Mouse (Mus musculus) liver, embryonic 13.5 days (tissue): ENCODE measurements around the gene Pcgf3. TPM values are rescaled to one million over a fixed set of nuclear protein-coding genes. Genes with fewer than 3 reads are reported as not detected.

Source experiments
- ATAC-seq: fragments of 200-750 bp; cut with Nextera tagmentation; 2 replicates; pipeline ENCODE4 v1.8.0; 2017; ENCODE audit warnings: low read depth, mild to moderate bottlenecking, moderate number of reproducible peaks, moderate library complexity
- DNase-seq: peaks from one replicate; pipeline ENCODE4 v3.0.0; 2022
- H3K27ac ChIP-seq: fragments of 300-500 bp; sonication (generic); 2 replicates; pipeline ENCODE4 v1.5.1; 2015; ENCODE audit warnings: moderate library complexity, mild to moderate bottlenecking, inconsistent platforms
- H3K27me3 ChIP-seq: fragments of 300-500 bp; sonication (generic); 2 replicates; pipeline ENCODE4 v1.6.1; 2015; ENCODE audit warnings: mild to moderate bottlenecking, inconsistent platforms
- H3K36me3 ChIP-seq: fragments of 300-500 bp; sonication (generic); 2 replicates; pipeline ENCODE4 v1.6.1; 2015; ENCODE audit warnings: mild to moderate bottlenecking, inconsistent platforms
- H3K4me1 ChIP-seq: fragments of 300-500 bp; sonication (generic); replicated peaks from 2 replicates; pipeline ENCODE4 v1.6.1; 2015; ENCODE audit warnings: inconsistent platforms
- H3K4me2 ChIP-seq: fragments of 300-500 bp; sonication (generic); 2 replicates; pipeline ENCODE4 v1.6.1; 2015; ENCODE audit warnings: inconsistent platforms, mild to moderate bottlenecking, moderate library complexity
- H3K4me3 ChIP-seq: fragments of 300-500 bp; sonication (generic); replicated peaks from 2 replicates; pipeline ENCODE4 v1.5.1; 2015; ENCODE audit warnings: mild to moderate bottlenecking, inconsistent platforms
- H3K9ac ChIP-seq: fragments of 300-500 bp; sonication (generic); 2 replicates; pipeline ENCODE4 v1.6.1; 2015; ENCODE audit warnings: mild to moderate bottlenecking, inconsistent platforms
- H3K9me3 ChIP-seq: fragments of 300-500 bp; sonication (generic); replicated peaks from 2 replicates; pipeline ENCODE4 v1.6.1; 2016; ENCODE audit warnings: inconsistent platforms
- WGBS: fragments of 180-500 bp; shearing (Covaris S2); methylation state at CpG from one replicate; pipeline ENCODE4 v1.1.7; 2015; ENCODE audit not compliant: insufficient replicate concordance; 5-methylcytosine and 5-hydroxymethylcytosine counted together
- polyA plus RNA-seq: library from polyadenylated mRNA; unstranded; fragments of >200 nt; fragmentation: Nextera tagmentation; extraction: Ambion mirVana; gene quantifications from 2 replicates; pipeline ENCODE4 v1.2.1, GENCODE M21; 2015

The Pcgf3 gene
- polyA plus RNA-seq, result 5.7 and 7.8 TPM in 2 replicates

DNA sequence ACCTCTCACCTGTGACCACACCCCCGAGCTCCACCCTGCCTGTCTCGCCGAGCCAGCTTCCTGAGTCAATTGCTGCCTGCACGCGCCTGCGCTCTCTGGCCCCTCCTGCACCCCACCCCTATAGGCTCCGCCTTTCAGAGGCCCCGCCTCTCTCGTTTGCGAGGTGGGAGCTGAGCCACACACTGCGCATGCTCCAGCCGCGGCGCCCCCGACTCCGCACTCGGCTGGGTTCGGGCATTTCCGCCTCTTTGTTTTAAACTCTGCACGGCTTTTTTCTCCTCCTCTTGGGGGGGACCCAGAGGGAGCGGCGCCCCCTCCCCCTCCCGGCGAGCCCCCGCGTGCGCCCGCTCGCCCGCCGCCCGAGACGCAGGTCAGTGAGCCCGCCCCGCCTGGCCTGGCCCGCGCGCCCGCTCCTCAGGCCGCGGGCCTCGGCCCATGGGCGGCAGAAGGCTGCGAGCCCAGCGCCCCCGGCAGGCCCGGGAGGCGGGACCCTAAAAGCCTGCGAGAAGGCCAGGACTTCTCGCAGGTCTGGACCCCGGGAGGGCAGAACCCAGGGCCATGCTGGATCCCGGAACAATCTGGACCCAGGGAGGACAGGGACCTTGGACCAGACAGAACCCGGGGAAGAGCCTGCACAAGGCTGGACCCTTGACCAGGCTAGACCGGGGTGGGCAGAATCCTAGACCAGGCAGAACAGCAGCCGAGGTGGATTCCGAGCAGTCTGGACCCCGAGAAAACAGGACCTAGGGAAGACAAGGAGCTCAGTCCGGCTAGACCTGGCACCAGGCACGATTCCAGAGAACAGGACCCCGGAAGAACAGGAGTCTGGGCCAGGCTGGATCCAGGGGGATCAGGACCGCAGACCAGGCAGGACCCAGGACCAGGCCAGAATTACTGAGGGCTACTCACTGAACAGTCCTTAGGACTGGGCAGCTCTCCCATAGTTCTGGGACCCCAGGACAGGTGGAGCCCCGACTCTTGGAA lies at the start of gene Pcgf3:
Gene Pcgf3 (plus strand): TSS at position 151 of the 984 bp plus-strand sequence.
- H3K27ac ChIP-seq, result peak within 1 kb of the TSS; percentile 91
- H3K9me3 ChIP-seq, result no peaks in the 10 kb centered on the region
- H3K36me3 ChIP-seq, result no peaks in the 10 kb centered on the region
- peak within 1 kb of the TSS; percentile 92 for H3K9ac ChIP-seq
- peaks cover 13% of the 10 kb centered on the region; the same call in 1 of the 2 replicates for H3K27me3 ChIP-seq
- ATAC-seq (peak; percentile 94), DNase-seq (peak; percentile 99)
- H3K4me2 ChIP-seq, result peak within 1 kb of the TSS; percentile 96
- H3K4me1 ChIP-seq, result peaks cover 60% of the 10 kb centered on the region
- 1% methylated on average over 60 of the region's 62 CpGs for WGBS
- H3K4me3 ChIP-seq, result peak within 1 kb of the TSS; percentile 78

DNA sequence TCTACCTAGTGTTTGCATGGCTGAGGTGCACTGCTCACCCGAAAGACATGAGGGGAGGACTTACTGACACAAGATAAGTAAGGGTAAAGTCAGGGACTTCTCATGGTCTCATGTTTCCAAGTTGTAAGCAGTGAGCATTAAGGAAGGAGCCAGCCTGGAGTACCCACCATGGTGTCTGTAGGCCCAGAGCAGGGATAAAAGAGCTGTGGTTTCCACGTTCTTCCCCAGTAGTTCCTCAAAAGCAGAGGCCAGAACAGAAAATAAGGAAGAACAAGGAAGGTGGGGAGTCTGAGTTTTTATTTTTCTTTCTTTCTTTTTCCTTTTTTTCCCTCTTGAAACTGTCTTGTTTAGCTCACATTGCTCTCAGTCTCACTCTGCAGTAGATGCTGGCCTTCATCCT lies 46.3 kb upstream of the Pcgf3 start:
- ATAC-seq, result no peak
- H3K27me3 ChIP-seq, result no peaks in the 10 kb centered on the region
- no peak overlapping the region for H3K4me3 ChIP-seq
- no peaks in the 10 kb centered on the region for H3K36me3 ChIP-seq
- no peak overlapping the region for H3K27ac ChIP-seq
- H3K9me3 ChIP-seq, result no peaks in the 10 kb centered on the region
- H3K4me1 ChIP-seq, result no peaks in the 10 kb centered on the region
- H3K9ac ChIP-seq, result no peak overlapping the region
- 47% methylated on average over 2 of the region's 2 CpGs for WGBS
- no peak overlapping the region for H3K4me2 ChIP-seq
- DNase-seq, result no peak

DNA sequence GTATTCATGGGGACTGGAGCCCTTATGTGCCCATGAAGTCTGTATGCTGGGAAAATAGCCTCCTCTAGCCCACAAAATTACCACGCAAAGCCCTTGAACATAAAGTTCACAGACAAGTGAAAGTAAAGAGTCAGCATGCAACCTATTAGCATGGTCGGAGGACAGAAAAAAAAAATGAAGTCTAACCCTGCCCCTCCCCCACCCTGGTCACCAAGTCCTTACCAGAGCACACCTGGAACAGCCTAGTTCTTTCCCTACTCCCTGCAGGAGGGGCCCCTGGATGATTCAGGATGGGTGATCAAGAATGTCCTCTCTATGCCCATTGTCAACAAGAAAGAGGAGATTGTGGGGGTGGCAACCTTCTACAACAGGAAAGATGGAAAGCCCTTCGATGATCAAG lies 38.3 kb upstream of the Pcgf3 start:
- H3K9me3 ChIP-seq, result no peaks in the 10 kb centered on the region
- H3K4me1 ChIP-seq, result peaks cover 32% of the 10 kb centered on the region
- H3K27me3 ChIP-seq, result no peaks in the 10 kb centered on the region
- WGBS, result 70% methylated on average over 3 of the region's 3 CpGs
- H3K4me2 ChIP-seq, result peak overlapping the region; percentile 29; the same call in 1 of the 2 replicates
- DNase-seq (no peak), ATAC-seq (no peak)
- H3K27ac ChIP-seq, result no peak overlapping the region
- H3K9ac ChIP-seq, result no peak overlapping the region
- H3K36me3 ChIP-seq, result no peaks in the 10 kb centered on the region
- H3K4me3 ChIP-seq, result no peak overlapping the region

DNA sequence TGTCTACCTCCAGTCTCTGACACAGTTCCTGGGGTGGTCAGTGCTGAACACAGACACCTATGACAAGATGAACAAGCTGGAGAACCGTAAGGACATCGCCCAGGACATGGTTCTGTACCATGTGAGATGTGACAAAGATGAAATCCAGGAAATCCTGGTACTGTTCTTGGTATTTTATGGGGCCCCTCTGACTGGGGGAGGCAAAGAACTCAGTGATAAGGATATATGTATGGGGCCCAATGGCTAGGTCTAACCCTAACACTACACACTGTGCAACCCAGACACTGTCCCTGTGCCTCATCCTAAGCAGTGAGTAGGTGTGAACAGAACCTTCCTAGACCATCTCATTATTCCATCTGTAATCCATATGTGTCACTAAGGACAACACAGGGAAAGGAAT lies 37.6 kb upstream of the Pcgf3 start:
- H3K36me3 ChIP-seq, result no peaks in the 10 kb centered on the region
- H3K9ac ChIP-seq, result no peak overlapping the region
- no peak overlapping the region for H3K4me3 ChIP-seq
- no peak overlapping the region for H3K27ac ChIP-seq
- H3K27me3 ChIP-seq, result no peaks in the 10 kb centered on the region
- H3K4me2 ChIP-seq, result peak overlapping the region; percentile 29
- H3K4me1 ChIP-seq, result peaks cover 34% of the 10 kb centered on the region
- H3K9me3 ChIP-seq, result no peaks in the 10 kb centered on the region
- DNase-seq, result peak; percentile 15
- ATAC-seq, result peak; percentile 86
- WGBS, result 44% methylated on average over 2 of the region's 2 CpGs

DNA sequence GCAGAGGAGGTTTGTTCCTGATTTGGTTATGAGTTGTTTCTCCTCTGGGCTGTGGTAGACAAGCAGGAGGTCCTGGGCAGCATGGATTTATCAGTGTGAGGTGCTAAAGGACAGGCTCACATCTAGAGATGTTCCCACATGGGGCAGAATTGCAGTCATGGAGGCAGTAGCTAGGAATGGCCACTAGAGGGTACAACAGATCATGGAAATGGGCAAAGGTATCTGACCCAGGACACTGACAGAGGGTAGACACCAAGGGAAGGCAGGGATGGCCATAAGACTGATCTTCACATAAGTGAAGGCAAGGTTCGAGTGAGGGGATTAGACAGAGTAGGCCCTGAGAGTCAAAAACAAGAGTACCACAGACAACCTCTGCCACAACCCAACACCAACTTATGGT lies 33.8 kb upstream of the Pcgf3 start:
- WGBS, result 33% methylated on average over 1 of the region's 1 CpGs
- H3K9me3 ChIP-seq, result no peaks in the 10 kb centered on the region
- no peak overlapping the region for H3K4me2 ChIP-seq
- no peaks in the 10 kb centered on the region for H3K27me3 ChIP-seq
- H3K36me3 ChIP-seq, result peaks cover 26% of the 10 kb centered on the region
- H3K27ac ChIP-seq, result no peak overlapping the region
- peaks cover 41% of the 10 kb centered on the region for H3K4me1 ChIP-seq
- peak; percentile 56 for ATAC-seq
- no peak overlapping the region for H3K9ac ChIP-seq
- peak; percentile 42 for DNase-seq
- no peak overlapping the region for H3K4me3 ChIP-seq

GRCm38 (mm10) chr5:108431196-108431595 lies 29.8 kb upstream of the Pcgf3 start:
- H3K27me3 ChIP-seq, result peaks cover 2% of the 10 kb centered on the region
- H3K9ac ChIP-seq, result 0 out of 2 replicates have a peak overlapping the region, but pooled peaks have one; percentile 9
- DNase-seq, result no peak
- no peak overlapping the region for H3K4me2 ChIP-seq
- H3K4me3 ChIP-seq, result no peak overlapping the region
- H3K4me1 ChIP-seq, result peaks cover 38% of the 10 kb centered on the region
- H3K9me3 ChIP-seq, result no peaks in the 10 kb centered on the region
- no peak for ATAC-seq
- peaks cover 33% of the 10 kb centered on the region for H3K36me3 ChIP-seq
- H3K27ac ChIP-seq, result no peak overlapping the region
- WGBS, result 81% methylated on average over 6 of the region's 6 CpGs

DNA sequence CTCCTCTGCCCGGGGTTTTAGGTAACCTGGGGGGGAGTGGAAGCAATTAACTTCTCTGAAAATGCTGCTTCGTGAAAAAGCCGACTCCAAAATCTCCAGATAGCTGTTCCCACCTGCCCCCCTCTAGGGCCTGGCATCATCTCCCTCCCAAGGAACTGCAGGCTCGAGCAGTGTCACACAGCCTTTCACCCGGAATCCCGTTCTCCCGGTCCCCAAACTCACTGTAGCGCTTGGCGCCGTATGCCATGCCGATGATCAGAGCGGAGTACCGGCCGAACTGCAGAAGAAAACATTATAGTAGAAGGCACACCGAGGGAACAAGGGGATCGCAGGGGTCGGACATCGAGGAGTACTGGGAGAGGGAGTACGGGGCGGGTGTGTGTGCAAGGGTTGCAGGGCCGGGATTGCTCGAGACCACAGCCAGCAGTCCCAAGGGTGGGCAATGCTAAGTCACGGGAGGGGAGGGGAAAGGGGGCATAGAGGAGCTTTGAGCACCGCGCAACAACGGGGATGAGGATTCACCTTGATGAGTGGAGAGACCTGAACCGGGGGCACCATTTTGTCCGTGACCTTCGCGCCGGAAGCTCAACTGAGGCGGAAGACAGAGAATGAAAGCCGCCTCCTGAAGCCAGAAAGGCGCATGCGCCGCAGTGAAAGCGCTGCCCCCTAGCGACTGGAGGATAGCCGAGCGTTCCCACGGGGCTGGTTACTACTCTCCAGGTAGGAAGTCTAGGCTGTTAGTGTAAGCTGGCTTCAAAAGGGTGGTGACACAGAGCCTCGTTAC lies 27.0 kb upstream of the Pcgf3 start, which contains the start of gene Atp5k:
Gene Atp5k (minus strand): TSS at position 645 of the 784 bp plus-strand sequence.
- H3K27ac ChIP-seq, result peak within 1 kb of the TSS; percentile 59
- H3K4me1 ChIP-seq, result peaks cover 31% of the 10 kb centered on the region
- ATAC-seq (peak; percentile 83), DNase-seq (peak; percentile 87)
- H3K9me3 ChIP-seq, result no peaks in the 10 kb centered on the region
- H3K9ac ChIP-seq, result peak within 1 kb of the TSS; percentile 90
- under 1% methylated on average over 42 of the region's 42 CpGs for WGBS
- peaks cover 8% of the 10 kb centered on the region for H3K27me3 ChIP-seq
- H3K4me2 ChIP-seq, result peak within 1 kb of the TSS; percentile 93
- peak within 1 kb of the TSS; percentile 96 for H3K4me3 ChIP-seq
- peaks cover 33% of the 10 kb centered on the region for H3K36me3 ChIP-seq

DNA sequence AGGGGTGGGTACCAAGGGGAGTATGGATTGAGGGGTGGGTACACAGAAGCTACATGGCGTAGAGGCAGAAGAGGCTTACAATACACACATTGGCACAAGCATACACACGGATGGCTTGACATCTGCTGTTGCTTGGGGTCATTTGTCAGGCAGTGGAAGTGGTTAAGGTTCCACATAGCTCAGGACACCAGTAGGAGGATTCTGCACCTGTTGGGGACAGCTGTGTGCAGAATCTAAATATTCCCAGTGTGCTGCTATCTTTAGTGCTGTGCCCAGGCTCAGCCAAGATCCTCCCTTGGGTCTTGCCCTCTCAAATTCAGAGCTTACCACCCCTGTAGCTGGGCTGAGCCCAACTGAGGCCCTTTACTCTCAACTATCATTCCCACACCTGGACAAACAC lies 24.9 kb upstream of the Pcgf3 start:
- ATAC-seq (no peak), DNase-seq (no peak)
- Histone ChIP-seq H3K9ac (no peak overlapping the region), H3K4me2 (no peak overlapping the region), H3K27ac (no peak overlapping the region), H3K4me3 (no peak overlapping the region), H3K36me3 (peaks cover 17% of the 10 kb centered on the region), H3K4me1 (peaks cover 28% of the 10 kb centered on the region), H3K27me3 (peaks cover 8% of the 10 kb centered on the region), H3K9me3 (no peaks in the 10 kb centered on the region)
- 64% methylated on average over 2 of the region's 2 CpGs for WGBS

DNA sequence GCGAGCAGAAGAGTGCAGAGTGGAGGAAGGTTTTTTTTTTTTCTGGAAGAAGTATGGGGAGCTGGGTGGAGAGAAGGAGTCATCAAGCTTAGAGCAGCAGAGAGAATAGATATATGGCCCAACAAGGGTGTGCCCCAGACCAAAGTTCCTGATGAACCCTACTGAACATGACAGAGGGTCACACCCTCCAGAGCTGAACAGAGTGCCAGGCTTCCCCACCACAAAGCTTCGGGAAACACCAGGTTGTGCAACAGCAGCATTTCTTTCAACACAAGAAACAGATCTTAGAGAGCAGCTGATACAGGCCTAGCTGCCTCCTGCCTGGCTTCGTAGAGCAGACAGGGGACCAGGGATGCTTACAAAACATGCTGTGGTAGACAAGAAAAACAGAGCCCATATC lies 14.1 kb upstream of the Pcgf3 start:
- Histone ChIP-seq H3K4me1 (peaks cover 36% of the 10 kb centered on the region), H3K27ac (no peak overlapping the region), H3K9me3 (no peaks in the 10 kb centered on the region), H3K9ac (no peak overlapping the region), H3K4me3 (no peak overlapping the region), H3K36me3 (no peaks in the 10 kb centered on the region), H3K4me2 (no peak overlapping the region), H3K27me3 (peaks cover 11% of the 10 kb centered on the region; the same call in 1 of the 2 replicates)
- DNase-seq (no peak), ATAC-seq (peak; percentile 56)
- 49% methylated on average over 3 of the region's 3 CpGs for WGBS

- Histone ChIP-seq H3K9ac (no peak overlapping the region), H3K4me2 (peak overlapping the region; percentile 69), H3K27ac (no peak overlapping the region), H3K27me3 (peaks cover 11% of the 10 kb centered on the region; the same call in 1 of the 2 replicates), H3K4me3 (no peak overlapping the region; the same call in 1 of the 2 replicates), H3K36me3 (no peaks in the 10 kb centered on the region), H3K4me1 (peaks cover 45% of the 10 kb centered on the region), H3K9me3 (no peaks in the 10 kb centered on the region)
- no peak for ATAC-seq
- DNase-seq, result no peak
- WGBS, result 64% methylated on average over 7 of the region's 7 CpGs
Observed at GRCm38 (mm10) chr5:108447857-108448256, 13.2 kb upstream of the Pcgf3 start.
